Mouse (Mus musculus): ENCODE measurements around the gene Afmid.

GRCm38 (mm10) chr11:117780582-117781111, 45.1 kb upstream of the Afmid start:
- TF ChIP-seq EP300 (IDR thresholded peaks at IDR 0.05; ENCODE audit: low read depth), result no peak
- TF ChIP-seq CTCF (IDR thresholded peaks at IDR 0.05; ENCODE audit: low read depth), result no peak; the same call in 1 of the 2 replicates
